Mouse (Mus musculus) spleen, adult 2 months (tissue): ENCODE data around the gene Rgl2.

Source experiments
- CTCF ChIP-seq: fragments of 200-500 bp; IDR thresholded peaks from 2 replicates; pipeline ENCODE4 v1.5.1; 2011; ENCODE audit warnings: mild to moderate bottlenecking, inconsistent platforms; ENCODE audit not compliant: insufficient read depth, insufficient read length, insufficient replicate concordance; ENCODE audit errors: extremely low read depth
- POLR2A ChIP-seq: fragments of 200-500 bp; IDR thresholded peaks from 2 replicates; pipeline ENCODE4 v1.6.1; 2011; ENCODE audit warnings: low read depth, low read length, inconsistent platforms

GRCm38 (mm10) chr17:33909869-33910250 is 19.5 kb upstream of the Rgl2 start:
- TF ChIP-seq POLR2A (no peak), CTCF (no peak)
